Mouse (Mus musculus) testis, postnatal 14 days (tissue): ENCODE data around the gene Cpa3.

Source experiments
- DNase-seq: peaks from one replicate; pipeline ENCODE4 v3.0.0; 2021; ENCODE audit warnings: low spot score

Gene Cpa3

GRCm38 (mm10) chr3:20242050-20242449, at the start of gene Cpa3:
Gene Cpa3, minus strand, starts transcription at chr3:20242181.
- DNase-seq = no peak

DNA sequence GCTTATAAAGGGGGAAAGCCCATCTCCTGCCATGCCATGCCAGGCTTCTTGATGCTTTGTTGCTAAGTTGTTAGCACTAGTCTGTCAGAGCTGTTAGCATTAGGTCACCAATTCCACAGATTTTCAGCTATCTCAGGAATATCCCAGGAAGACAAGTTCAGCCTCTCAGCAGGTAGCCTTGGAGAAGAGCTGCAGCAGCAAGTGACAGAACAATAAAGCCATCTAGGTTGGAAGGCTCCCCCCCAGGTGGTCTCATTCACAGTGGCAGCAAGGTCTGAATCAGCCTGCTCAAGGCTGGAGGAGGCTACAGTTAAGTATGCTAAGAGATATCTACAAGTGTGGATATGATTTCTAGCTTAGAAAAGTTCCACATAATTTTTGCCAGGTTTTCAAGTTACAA, 49.4 kb upstream of the Cpa3 start:
- DNase-seq = no peak

- DNase-seq = no peak
Measured at GRCm38 (mm10) chr3:20288761-20289160, 46.8 kb upstream of the Cpa3 start.

DNA sequence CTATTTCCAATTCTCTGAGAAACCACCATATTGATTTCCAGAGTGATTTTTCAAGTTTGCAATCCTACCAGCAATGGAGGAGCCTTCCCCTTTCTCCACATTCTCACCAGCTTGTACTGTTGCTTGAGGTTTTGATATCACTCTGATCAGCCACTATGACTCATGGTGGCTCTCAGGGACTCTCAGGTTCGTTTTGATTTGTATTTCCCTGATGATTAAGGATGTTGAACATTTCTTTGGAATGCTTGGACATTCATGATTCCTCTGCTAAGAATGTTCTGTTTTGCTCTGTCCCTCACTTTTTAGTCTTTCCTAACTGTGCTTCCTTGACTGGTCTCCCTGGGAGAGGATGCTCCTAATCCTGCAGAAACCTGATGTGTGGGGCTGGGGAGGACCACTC, 39.8 kb upstream of the Cpa3 start:
- no peak for DNase-seq

DNA sequence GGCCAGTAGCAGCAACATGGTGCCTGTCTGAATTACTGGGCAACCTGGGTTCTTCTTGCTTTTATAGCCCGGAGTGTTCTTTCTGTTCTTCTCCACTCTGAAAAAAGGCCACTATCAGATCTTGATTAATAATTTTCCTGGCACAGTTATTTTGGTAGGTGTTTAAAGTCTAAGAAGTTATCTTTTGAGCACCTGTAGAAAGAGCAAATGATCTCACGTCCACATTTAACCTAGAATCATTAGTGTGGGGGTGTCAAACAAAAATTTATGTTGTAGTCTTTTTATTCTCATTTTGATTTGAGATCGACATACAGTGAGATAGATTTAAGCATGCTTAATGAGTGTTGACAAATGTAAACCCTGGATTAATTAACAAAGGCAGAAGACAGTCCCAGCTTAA, 33.7 kb upstream of the Cpa3 start, which contains the start of gene Cpb1:
Cpb1 (minus strand) TSS at position 101 of the 400 bp plus-strand sequence.
- DNase-seq = no peak

- DNase-seq = no peak
Measured at GRCm38 (mm10) chr3:20254566-20255479, 12.8 kb upstream of the Cpa3 start.

DNA sequence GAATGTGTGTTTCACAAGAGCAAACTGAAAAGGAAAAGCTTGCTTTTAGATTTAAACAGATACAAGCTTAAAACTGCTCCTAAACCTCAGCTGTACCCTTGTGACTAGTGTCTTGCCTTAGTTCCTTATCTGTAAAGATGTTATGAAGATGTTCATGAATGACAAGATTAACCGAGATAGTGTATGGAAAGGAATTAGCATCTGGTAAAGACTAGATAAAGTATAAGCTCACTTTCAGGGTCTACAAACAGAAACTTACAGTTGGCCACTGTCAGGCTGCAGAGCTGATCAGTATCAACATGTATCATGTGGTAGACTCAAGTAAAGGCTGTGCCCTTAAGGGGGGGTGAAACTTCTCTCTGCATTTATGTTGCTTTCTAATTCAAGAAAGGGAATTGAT, 1.9 kb upstream of the Cpa3 start:
- DNase-seq = no peak

- no peak for DNase-seq
Measured at GRCm38 (mm10) chr3:20239741-20240140, 2.2 kb downstream of the Cpa3 start.

DNA sequence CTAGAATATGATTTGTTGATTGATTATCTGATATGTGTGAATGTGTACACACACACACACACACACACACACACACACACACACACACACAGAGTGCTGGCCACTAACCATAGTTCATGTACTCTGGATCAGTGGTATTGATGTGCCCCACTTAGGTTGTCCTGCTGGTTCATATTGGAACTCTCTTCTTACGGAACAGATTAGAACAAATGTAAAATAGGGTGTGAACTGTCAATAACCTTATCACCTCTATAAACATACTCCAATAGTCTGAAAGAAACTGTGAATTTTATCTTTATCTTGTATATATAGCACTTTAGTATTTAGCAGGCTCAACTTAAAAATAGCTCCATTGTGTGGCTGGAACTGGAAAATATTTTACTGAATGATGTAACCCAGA, 5.0 kb downstream of the Cpa3 start:
- DNase-seq = no peak

- DNase-seq = no peak
Measured at GRCm38 (mm10) chr3:20229027-20229426, 13.0 kb downstream of the Cpa3 start.

DNA sequence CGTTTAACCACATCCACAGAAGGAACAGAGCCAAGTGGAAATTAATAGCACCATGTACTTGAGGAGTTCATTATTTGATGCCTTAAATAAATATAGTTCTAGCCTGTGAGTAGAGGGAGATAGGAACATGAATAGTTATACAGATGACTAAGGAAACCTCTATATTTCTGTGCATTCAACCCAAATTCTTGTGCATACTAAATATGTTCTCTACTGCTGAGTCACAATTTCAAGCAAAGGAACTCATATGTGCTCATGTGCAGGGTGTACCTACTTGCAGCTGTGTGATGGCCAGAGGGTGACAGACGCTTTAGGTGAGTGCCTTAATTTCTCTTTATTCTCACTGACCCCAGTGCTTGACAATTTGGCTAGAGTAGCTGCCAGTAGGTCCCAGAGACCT, 16.6 kb downstream of the Cpa3 start:
- no peak for DNase-seq

- no peak for DNase-seq
Measured at GRCm38 (mm10) chr3:20222926-20223698, 18.9 kb downstream of the Cpa3 start.

- no peak for DNase-seq
Measured at GRCm38 (mm10) chr3:20222136-20222535, 19.8 kb downstream of the Cpa3 start.

GRCm38 (mm10) chr3:20198869-20199268, 43.1 kb downstream of the Cpa3 start:
- peak; percentile 15 for DNase-seq

DNA sequence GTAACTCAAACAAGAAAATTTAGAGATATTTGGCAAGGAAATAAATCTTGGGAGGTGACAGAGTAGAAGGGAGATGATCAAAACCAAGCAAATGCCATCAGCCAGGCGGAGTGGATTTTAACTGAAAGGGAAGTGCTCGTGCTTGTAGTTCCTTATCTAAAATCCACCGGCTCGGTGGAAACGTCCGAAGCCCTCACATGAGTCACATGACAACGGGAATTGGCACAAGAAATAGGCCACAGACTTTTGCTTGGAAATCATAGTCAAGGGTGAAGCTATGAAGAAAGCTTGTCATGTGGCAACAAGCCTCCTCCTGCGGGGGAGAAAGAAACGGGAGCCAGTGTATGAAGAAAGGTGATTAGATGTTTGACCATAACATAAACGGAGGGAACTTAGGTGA, 44.1 kb downstream of the Cpa3 start:
- DNase-seq = no peak

GRCm38 (mm10) chr3:20188976-20189675, 52.9 kb downstream of the Cpa3 start:
- no peak for DNase-seq

DNA sequence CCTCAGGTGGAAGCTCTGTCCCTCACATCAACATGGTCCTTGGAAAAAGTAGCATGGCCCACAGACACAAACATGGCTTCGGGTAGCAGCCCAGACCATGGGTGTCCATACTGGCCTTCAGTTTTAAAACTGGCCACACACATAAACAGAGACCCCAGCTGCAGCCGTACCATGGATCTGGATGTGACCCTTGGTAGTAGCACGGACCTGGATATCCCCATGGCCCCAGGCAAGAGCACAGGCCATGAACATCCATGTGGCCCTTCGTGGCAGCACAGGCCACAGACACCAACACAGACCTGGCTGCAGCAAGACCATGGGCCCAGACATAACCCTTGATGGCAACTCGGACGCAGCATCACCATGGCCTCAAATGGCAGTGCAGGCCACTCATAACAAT, 69.6 kb downstream of the Cpa3 start:
- DNase-seq = no peak

GRCm38 (mm10) chr3:20167487-20167886, 74.5 kb downstream of the Cpa3 start:
- no peak for DNase-seq
